Mouse (Mus musculus) heart, adult 2 months (tissue): Measurements from ENCODE around the gene Tnfrsf23. TPM values are rescaled to one million over a fixed set of nuclear protein-coding genes. Genes with fewer than 3 reads are reported as not detected.

Experiments used
- DNase-seq, 2 experiments: peaks; one replicate each; pipeline ENCODE4 v3.0.0; 2021
- H3K27ac ChIP-seq: fragments of 200-600 bp; 2 replicates; pipeline ENCODE4 v1.8.1; 2022
- H3K27me3 ChIP-seq: fragments of 200-500 bp; 2 replicates; pipeline ENCODE4 v1.6.1; 2012; ENCODE audit warnings: mild to moderate bottlenecking, low read length, inconsistent platforms, mixed read lengths; ENCODE audit not compliant: control insufficient read depth, insufficient read depth
- H3K36me3 ChIP-seq: fragments of 200-500 bp; 2 replicates; pipeline ENCODE4 v1.6.1; 2012; ENCODE audit warnings: low read length, inconsistent platforms; ENCODE audit not compliant: control insufficient read depth, insufficient read depth
- H3K4me1 ChIP-seq: fragments of 200-500 bp; 2 replicates; pipeline ENCODE4 v1.6.1; 2011; ENCODE audit warnings: low read length; ENCODE audit not compliant: control insufficient read depth, insufficient read depth
- H3K4me3 ChIP-seq: fragments of 200-600 bp; 2 replicates; pipeline ENCODE4 v1.8.1; 2022
- H3K79me2 ChIP-seq: fragments of 200-500 bp; replicated peaks from 2 replicates; pipeline ENCODE4 v1.6.1; 2012; ENCODE audit warnings: mild to moderate bottlenecking, inconsistent platforms, low read length, moderate library complexity, mixed read lengths; ENCODE audit not compliant: control insufficient read depth, insufficient read depth
- H3K9ac ChIP-seq: fragments of 200-500 bp; 2 replicates; pipeline ENCODE4 v1.6.1; 2012; ENCODE audit warnings: low read depth, mild to moderate bottlenecking, control low read depth, inconsistent platforms, low read length, mixed read lengths
- CTCF ChIP-seq: fragments of 200-600 bp; IDR thresholded peaks from 2 replicates; pipeline ENCODE4 v1.8.1; 2022; ENCODE audit warnings: antibody characterized with exemption, mild to moderate bottlenecking, moderate library complexity
- EP300 ChIP-seq: fragments of 200-500 bp; IDR thresholded peaks from 2 replicates; pipeline ENCODE4 v1.6.1; 2011; ENCODE audit warnings: low read depth, low read length, control low read depth; ENCODE audit not compliant: insufficient read depth
- POLR2A ChIP-seq: fragments of 200-500 bp; IDR thresholded peaks from 2 replicates; pipeline ENCODE4 v1.6.1; 2011; ENCODE audit warnings: mild to moderate bottlenecking, low read depth, low read length, control low read depth; ENCODE audit not compliant: insufficient read depth
- WGBS: fragments of 180-500 bp; shearing (Covaris S2); methylation state at CpG from one replicate; pipeline ENCODE4 v1.1.7; 2018; 5-methylcytosine and 5-hydroxymethylcytosine counted together
- intact Hi-C: fragments of 180-260 bp; cut with DNase I; formaldehyde crosslinking; loops from one replicate; pipeline ENCODE4 v1.15.1; 2025
- polyA plus RNA-seq: library from polyadenylated mRNA; depleted of rRNA; stranded (reverse); fragments of >200 nt; gene quantifications from 2 replicates; pipeline ENCODE4 v1.2.3, GENCODE M21; 2012
- total RNA-seq, 2 experiments: library from RNA; stranded (reverse); gene quantifications; 2 replicates each; pipeline ENCODE4 v1.2.3; 2021

Gene Tnfrsf23
- total and polyA plus RNA-seq, 3 experiments: 2.4 to 5.1 (median 2.8) TPM

DNA sequence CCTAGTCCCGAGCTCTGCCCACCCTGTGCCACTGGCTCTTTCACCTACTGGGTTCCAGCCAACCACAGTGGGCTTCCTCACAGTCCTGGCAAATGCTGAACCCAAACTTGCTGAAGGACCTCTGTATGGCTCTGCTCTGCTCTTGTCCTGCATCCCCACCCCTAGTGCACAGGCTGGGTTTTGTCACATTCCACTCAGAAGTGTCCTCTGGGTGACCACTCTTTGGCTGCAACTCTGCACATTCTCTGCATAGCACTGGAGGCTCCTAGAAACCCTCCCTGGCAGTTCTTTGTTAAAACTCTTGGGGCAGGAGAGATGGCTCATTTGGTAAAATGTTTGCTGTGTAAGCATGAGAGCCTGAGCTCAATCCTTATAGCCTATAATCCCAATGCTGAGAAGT is 32.1 kb upstream of the Tnfrsf23 start:
- H3K9ac ChIP-seq: no peak overlapping the region
- H3K4me3 ChIP-seq: no peak overlapping the region
- no peaks in the 10 kb centered on the region for H3K36me3 ChIP-seq
- intact Hi-C loops: no loop called here
- no peaks in the 10 kb centered on the region; the same call in 1 of the 2 replicates for H3K4me1 ChIP-seq
- no peaks in the 10 kb centered on the region for H3K79me2 ChIP-seq
- no peak for TF ChIP-seq POLR2A
- no peak for TF ChIP-seq EP300
- no peak for TF ChIP-seq CTCF
- 71% methylated on average over 1 of the region's 1 CpGs for WGBS
- H3K27ac ChIP-seq: no peak overlapping the region
- DNase-seq: no peak
- no peaks in the 10 kb centered on the region for H3K27me3 ChIP-seq

DNA sequence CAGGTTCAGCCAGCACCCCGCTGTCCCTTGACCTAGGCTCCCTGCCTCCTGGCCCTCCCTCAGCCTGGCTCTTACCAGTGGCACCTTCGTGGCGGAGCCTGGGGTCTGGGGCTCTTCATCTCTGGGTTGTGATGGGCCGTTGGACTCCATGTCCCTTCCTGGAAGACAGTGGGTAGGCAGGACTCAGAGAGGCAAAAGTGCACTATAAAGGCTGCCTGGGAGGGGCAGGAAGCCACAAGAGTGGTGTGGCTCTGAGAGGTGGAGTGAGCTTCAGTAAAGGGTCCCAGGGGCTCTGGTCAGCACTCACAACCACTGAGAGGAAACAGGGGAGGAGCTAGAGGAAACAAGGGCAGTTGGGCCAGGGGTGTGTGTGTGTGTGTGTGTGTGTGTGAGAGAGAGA is 27.7 kb upstream of the Tnfrsf23 start:
- no peak for DNase-seq
- Histone ChIP-seq H3K36me3 (no peaks in the 10 kb centered on the region), H3K4me3 (no peak overlapping the region), H3K9ac (no peak overlapping the region), H3K79me2 (no peaks in the 10 kb centered on the region), H3K4me1 (no peaks in the 10 kb centered on the region; the same call in 1 of the 2 replicates), H3K27ac (no peak overlapping the region), H3K27me3 (no peaks in the 10 kb centered on the region)
- no peak for TF ChIP-seq POLR2A
- TF ChIP-seq CTCF: no peak
- TF ChIP-seq EP300: no peak
- intact Hi-C loops: no loop called here
- WGBS: 81% methylated on average over 4 of the region's 4 CpGs

DNA sequence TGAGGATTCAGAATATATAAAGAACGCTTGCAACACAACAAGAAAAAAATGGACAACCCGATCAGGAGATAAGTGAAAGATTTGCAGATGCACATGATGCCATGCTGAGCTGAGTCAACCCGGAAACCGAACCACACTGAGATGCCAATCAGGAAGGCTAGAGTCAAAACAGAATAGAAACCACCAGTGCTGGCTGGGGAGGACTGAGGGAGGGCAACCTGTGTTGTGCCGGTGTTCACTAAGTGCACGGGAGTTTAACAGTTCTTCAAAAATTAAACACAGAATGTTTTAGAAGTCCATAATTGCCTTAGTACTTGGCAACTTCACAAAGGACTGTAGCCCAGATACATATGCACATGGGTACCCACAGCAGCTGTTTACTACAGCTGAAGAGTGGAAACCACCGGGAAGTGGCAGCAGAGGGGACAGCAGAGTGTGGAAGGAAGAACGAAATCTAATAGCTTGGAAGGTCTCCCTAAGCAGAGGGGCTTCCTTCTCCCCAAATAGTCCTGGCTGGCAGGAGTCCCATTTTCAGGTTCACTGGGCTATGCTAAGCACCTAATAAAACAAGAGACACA is 27.2 kb upstream of the Tnfrsf23 start:
- H3K4me1 ChIP-seq: no peaks in the 10 kb centered on the region
- no peaks in the 10 kb centered on the region for H3K27me3 ChIP-seq
- TF ChIP-seq CTCF: no peak
- no peak for TF ChIP-seq POLR2A
- TF ChIP-seq EP300: no peak
- no peaks in the 10 kb centered on the region for H3K79me2 ChIP-seq
- 79% methylated on average over 8 of the region's 8 CpGs for WGBS
- no peak overlapping the region for H3K27ac ChIP-seq
- H3K4me3 ChIP-seq: no peak overlapping the region
- DNase-seq: no peak
- H3K36me3 ChIP-seq: no peaks in the 10 kb centered on the region
- no peak overlapping the region for H3K9ac ChIP-seq
- intact Hi-C loops: no loop called here

DNA sequence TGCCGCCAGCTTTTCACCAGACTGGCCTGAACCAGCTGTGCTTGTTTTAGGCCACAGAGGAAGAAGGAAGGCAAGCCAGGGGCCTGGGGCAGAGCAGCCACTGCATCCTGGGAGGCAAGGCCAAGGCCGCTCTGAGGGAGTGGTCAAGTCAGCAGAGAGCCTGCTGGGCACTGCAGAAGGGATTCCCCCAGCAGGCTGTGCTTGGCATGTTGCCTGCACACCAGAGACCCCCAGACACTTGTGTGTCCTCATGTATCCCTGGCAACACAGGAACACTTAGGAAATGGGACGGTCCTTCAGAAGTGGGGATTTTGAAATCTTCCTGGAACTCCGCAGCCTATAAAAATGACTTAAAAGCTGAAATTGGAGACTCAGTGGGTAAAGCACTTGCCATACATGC is 26.4 kb upstream of the Tnfrsf23 start:
- H3K27me3 ChIP-seq: no peaks in the 10 kb centered on the region
- H3K4me1 ChIP-seq: no peaks in the 10 kb centered on the region
- no peak for DNase-seq
- intact Hi-C loops: no loop called here
- no peak overlapping the region for H3K27ac ChIP-seq
- no peak overlapping the region for H3K4me3 ChIP-seq
- no peaks in the 10 kb centered on the region for H3K79me2 ChIP-seq
- 68% methylated on average over 4 of the region's 4 CpGs for WGBS
- no peak for TF ChIP-seq EP300
- TF ChIP-seq CTCF: no peak
- TF ChIP-seq POLR2A: no peak
- no peak overlapping the region for H3K9ac ChIP-seq
- no peaks in the 10 kb centered on the region for H3K36me3 ChIP-seq

DNA sequence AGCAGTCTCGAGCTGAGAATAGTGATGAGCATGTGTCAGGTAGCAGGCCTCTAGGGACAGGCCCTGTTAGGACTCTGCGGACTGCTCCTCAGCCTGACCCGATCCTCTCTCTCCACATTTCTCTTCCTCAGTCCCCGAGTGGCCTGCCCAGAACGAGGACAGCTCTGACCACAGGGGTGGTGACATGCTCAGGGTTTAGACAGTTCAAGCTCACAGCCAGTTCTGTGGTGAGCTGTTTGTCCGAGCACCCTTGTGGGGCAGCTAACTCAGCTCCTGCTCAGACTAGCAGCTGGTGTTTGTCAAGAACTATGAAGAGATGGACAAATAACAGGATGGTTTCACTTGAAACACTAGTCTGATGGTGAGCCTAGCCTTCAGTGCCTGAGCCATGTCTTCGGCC is 25.7 kb upstream of the Tnfrsf23 start:
- Histone ChIP-seq H3K4me1 (no peaks in the 10 kb centered on the region), H3K27ac (no peak overlapping the region), H3K9ac (no peak overlapping the region), H3K4me3 (no peak overlapping the region), H3K27me3 (no peaks in the 10 kb centered on the region), H3K79me2 (no peaks in the 10 kb centered on the region), H3K36me3 (no peaks in the 10 kb centered on the region)
- intact Hi-C loops: no loop called here
- DNase-seq: no peak
- TF ChIP-seq CTCF (no peak), EP300 (no peak), POLR2A (no peak)
- 78% methylated on average over 7 of the region's 7 CpGs for WGBS

DNA sequence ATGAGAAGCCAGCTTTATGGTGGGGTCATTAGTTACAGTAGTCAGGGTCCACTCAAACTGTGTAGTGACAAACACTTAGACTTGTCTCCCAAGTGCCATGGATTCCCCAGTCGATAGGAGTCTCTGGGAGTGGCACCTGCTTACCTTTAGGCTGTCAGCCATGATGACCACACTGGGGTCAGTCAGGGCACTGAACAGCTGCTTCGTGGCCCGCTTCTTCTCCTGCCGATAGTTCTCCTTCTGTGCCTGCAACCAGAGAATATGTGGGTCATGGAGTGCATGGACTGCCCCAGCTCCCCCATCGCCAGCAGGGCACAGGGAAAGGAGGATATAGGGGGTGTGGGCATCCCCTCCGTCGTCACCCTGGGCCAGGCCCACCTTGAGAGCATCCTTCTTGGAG is 23.7 kb upstream of the Tnfrsf23 start:
- no peaks in the 10 kb centered on the region for H3K27me3 ChIP-seq
- H3K4me1 ChIP-seq: no peaks in the 10 kb centered on the region
- H3K9ac ChIP-seq: no peak overlapping the region
- WGBS: 88% methylated on average over 7 of the region's 7 CpGs
- DNase-seq: no peak
- intact Hi-C loops: no loop called here
- no peaks in the 10 kb centered on the region for H3K36me3 ChIP-seq
- no peak overlapping the region for H3K27ac ChIP-seq
- TF ChIP-seq EP300 (no peak), CTCF (no peak), POLR2A (no peak)
- no peaks in the 10 kb centered on the region for H3K79me2 ChIP-seq
- H3K4me3 ChIP-seq: no peak overlapping the region
